Mouse (Mus musculus): ENCODE measurements at regions not wholly inside any gene's neighbourhood (a gene's known extent, or its start where the extent isn't known, plus 50 kb on each side); places are given as distances from the start of the nearest gene placed in this dataset.

DNA sequence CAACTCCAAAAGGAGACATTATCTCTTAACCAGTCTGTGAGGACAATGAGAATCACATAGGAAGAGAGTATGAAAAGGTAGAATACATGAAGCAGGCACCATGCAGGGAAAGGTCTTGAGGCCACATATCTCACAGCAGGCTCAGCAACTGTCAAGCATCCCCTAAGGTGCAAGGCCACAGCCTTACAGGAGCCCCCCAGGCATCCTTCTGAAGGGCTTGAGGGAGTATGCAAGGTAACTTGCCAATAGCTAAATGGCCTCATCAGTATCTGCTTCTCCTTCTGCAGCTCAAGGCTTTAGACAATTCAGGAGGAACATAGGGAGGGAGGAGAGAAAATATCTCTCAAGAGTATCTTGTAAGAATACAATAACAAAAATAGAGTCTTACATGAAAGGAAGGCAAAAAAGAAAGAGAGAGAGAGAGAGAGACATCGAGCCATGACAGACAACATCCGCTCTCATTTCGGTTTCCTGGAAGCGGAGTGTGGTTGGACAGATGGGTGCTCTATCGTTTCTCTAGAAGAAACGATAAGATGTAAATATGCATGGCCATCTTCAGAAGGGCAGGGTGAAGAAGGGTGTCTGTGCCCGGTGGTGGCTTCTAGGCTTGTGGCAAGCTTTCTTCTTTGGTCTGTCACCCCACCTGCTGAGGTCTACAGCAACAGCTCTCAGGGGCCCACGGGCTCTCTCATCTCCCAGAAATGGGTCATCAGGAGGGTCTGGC is 349.6 kb upstream of the 3110018I06Rik start:
- no peaks in the 10 kb centered on the region for H3K79me2 ChIP-seq (ENCODE audit: control insufficient read depth, insufficient read depth, low read length, poor library complexity)
- no peak overlapping the region for H3K9ac ChIP-seq (ENCODE audit: control insufficient read depth, low read depth, low read length, poor library complexity, severe bottlenecking)
- TF ChIP-seq BHLHE40 (IDR thresholded peaks at IDR 0.05; ENCODE audit: borderline replicate concordance, low read depth, low read length): no peak
- TF ChIP-seq TAL1 (IDR thresholded peaks at IDR 0.05; ENCODE audit: low read length): no peak
- TF ChIP-seq MAFK (IDR thresholded peaks at IDR 0.05; ENCODE audit: borderline replicate concordance, low read depth, low read length): no peak
- H3K27me3 ChIP-seq (ENCODE audit: control insufficient read depth in 1 of 2, insufficient read depth in 2 of 2, low read length in 2 of 2): no peaks in the 10 kb centered on the region
- H3K4me1 ChIP-seq (ENCODE audit: control insufficient read depth in 1 of 2, insufficient read depth in 2 of 2, low read length in 2 of 2): no peaks in the 10 kb centered on the region
- H3K4me3 ChIP-seq (ENCODE audit: control insufficient read depth in 1 of 2, insufficient read depth in 1 of 2, low read depth in 2 of 2, low read length in 2 of 2): no peak overlapping the region
- H3K9me3 ChIP-seq (replicated peaks; ENCODE audit: insufficient read depth, low read length): no peaks in the 10 kb centered on the region
- H3K27ac ChIP-seq (ENCODE audit: control insufficient read depth, low read depth, low read length): no peak overlapping the region
- DNase-seq (ENCODE audit: low read depth, low spot score): no peak
- no peaks in the 10 kb centered on the region for H3K36me3 ChIP-seq (ENCODE audit: control insufficient read depth in 1 of 2, insufficient read depth in 2 of 2, low read length in 2 of 2)

DNA sequence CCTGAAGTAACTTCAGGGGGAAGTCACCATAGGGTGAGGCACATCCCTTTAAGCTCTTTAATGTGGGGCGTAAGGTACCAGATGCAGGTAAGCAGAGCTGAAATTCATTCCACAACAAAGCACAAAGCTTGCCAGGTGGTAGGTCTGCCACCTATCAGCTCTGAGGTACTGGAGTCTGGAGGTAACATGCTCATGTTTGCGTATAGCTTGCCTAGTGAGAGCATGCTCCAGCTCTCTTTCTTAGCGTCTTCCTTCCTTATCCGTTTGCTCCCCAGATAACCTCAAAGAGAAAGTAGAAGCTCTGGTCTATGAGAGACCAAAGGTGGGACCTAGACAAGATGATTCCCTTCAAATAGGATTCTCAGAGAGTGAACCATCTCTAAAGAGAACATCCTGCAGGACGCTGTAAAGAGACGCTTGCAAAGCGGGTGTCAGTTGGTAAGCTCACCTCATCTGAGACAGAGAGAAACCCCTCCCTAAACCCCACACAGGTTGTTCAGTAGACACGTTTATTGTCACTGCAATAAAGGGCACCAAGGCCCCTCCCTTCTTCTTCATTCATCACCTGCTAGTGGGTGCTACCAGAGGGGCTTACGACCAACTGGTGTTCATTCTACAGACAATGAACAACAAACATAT is 347.4 kb upstream of the 3110018I06Rik start:
- TF ChIP-seq MYC (IDR thresholded peaks at IDR 0.05; ENCODE audit: low read depth, low read length) (no peak), BHLHE40 (IDR thresholded peaks at IDR 0.05; ENCODE audit: borderline replicate concordance, low read depth, low read length) (no peak), MYB (IDR thresholded peaks at IDR 0.05; ENCODE audit: low read depth, low read length) (no peak), POLR2AphosphoS5 (IDR thresholded peaks at IDR 0.05; ENCODE audit: borderline replicate concordance, low read depth, low read length) (no peak), CTCF (IDR thresholded peaks at IDR 0.05 in 2 of 3, conservative IDR thresholded peaks at IDR 0.05 in 1 of 3; ENCODE audit: control insufficient read depth in 1 of 3, insufficient read depth in 1 of 3, low read depth in 2 of 3, low read length in 3 of 3, poor library complexity in 1 of 3, severe bottlenecking in 1 of 3) (no peak), HCFC1 (IDR thresholded peaks at IDR 0.05; ENCODE audit: low read depth, low read length) (no peak), GABPA (IDR thresholded peaks at IDR 0.05; ENCODE audit: low read depth, low read length) (no peak), SIN3A (IDR thresholded peaks at IDR 0.05; ENCODE audit: low read length) (no peak), ETS1 (IDR thresholded peaks at IDR 0.05; ENCODE audit: low read depth, low read length) (no peak)
- H3K4me3 ChIP-seq (ENCODE audit: control insufficient read depth in 1 of 2, insufficient read depth in 1 of 2, low read depth in 2 of 2, low read length in 2 of 2): no peak overlapping the region
- H3K9me3 ChIP-seq (replicated peaks; ENCODE audit: insufficient read depth, low read length): no peaks in the 10 kb centered on the region

GRCm38 (mm10) chr12:107142226-107142625 is 346.2 kb upstream of the 3110018I06Rik start:
- Histone ChIP-seq H3K4me1 (ENCODE audit: control insufficient read depth in 1 of 2, insufficient read depth in 2 of 2, low read length in 2 of 2) (no peaks in the 10 kb centered on the region), H3K27ac (ENCODE audit: control insufficient read depth, low read depth, low read length) (no peak overlapping the region), H3K9ac (ENCODE audit: control insufficient read depth, low read depth, low read length, poor library complexity, severe bottlenecking) (no peak overlapping the region), H3K27me3 (ENCODE audit: control insufficient read depth in 1 of 2, insufficient read depth in 2 of 2, low read length in 2 of 2) (no peaks in the 10 kb centered on the region), H3K4me3 (ENCODE audit: control insufficient read depth in 1 of 2, insufficient read depth in 1 of 2, low read depth in 2 of 2, low read length in 2 of 2) (no peak overlapping the region), H3K79me2 (ENCODE audit: control insufficient read depth, insufficient read depth, low read length, poor library complexity) (no peaks in the 10 kb centered on the region), H3K9me3 (replicated peaks; ENCODE audit: insufficient read depth, low read length) (no peaks in the 10 kb centered on the region), H3K36me3 (ENCODE audit: control insufficient read depth in 1 of 2, insufficient read depth in 2 of 2, low read length in 2 of 2) (no peaks in the 10 kb centered on the region)
- DNase-seq (ENCODE audit: low read depth, low spot score): no peak
- TF ChIP-seq SIN3A (IDR thresholded peaks at IDR 0.05; ENCODE audit: low read length) (no peak), SMC3 (IDR thresholded peaks at IDR 0.05; ENCODE audit: low read depth, low read length) (no peak), ZNF384 (IDR thresholded peaks at IDR 0.05; ENCODE audit: low read depth, low read length) (no peak), E2F4 (IDR thresholded peaks at IDR 0.05; ENCODE audit: borderline replicate concordance, low read depth, low read length) (no peak), GABPA (IDR thresholded peaks at IDR 0.05; ENCODE audit: low read depth, low read length) (no peak), ELF1 (IDR thresholded peaks at IDR 0.05; ENCODE audit: low read depth, low read length) (no peak), KAT2A (conservative IDR thresholded peaks at IDR 0.05; ENCODE audit: low read depth, low read length) (no peak), POLR2A (IDR thresholded peaks at IDR 0.05; ENCODE audit: control insufficient read depth in 1 of 2, insufficient read depth in 1 of 2, low read depth in 1 of 2, low read length in 2 of 2, poor library complexity in 1 of 2) (no peak), MAX (IDR thresholded peaks at IDR 0.05; ENCODE audit: low read length) (no peak), MYB (IDR thresholded peaks at IDR 0.05; ENCODE audit: low read depth, low read length) (no peak), USF1 (IDR thresholded peaks at IDR 0.05; ENCODE audit: low read depth, low read length) (no peak), BHLHE40 (IDR thresholded peaks at IDR 0.05; ENCODE audit: borderline replicate concordance, low read depth, low read length) (no peak), EP300 (IDR thresholded peaks at IDR 0.05; ENCODE audit: low read depth in 1 of 2, low read length in 2 of 2) (no peak), ZC3H11A (IDR thresholded peaks at IDR 0.05; ENCODE audit: low read depth, low read length) (no peak), RAD21 (IDR thresholded peaks at IDR 0.05; ENCODE audit: low read depth, low read length) (no peak), NELFE (IDR thresholded peaks at IDR 0.05; ENCODE audit: low read depth, low read length) (no peak), MYC (IDR thresholded peaks at IDR 0.05; ENCODE audit: low read depth, low read length) (no peak)

More for the DNA sequence above, 347.4 kb upstream of the 3110018I06Rik start:
- Histone ChIP-seq H3K79me2 (ENCODE audit: control insufficient read depth, insufficient read depth, low read length, poor library complexity) (no peaks in the 10 kb centered on the region), H3K4me1 (ENCODE audit: control insufficient read depth in 1 of 2, insufficient read depth in 2 of 2, low read length in 2 of 2) (no peaks in the 10 kb centered on the region), H3K27me3 (ENCODE audit: control insufficient read depth in 1 of 2, insufficient read depth in 2 of 2, low read length in 2 of 2) (no peaks in the 10 kb centered on the region), H3K36me3 (ENCODE audit: control insufficient read depth in 1 of 2, insufficient read depth in 2 of 2, low read length in 2 of 2) (no peaks in the 10 kb centered on the region), H3K27ac (ENCODE audit: control insufficient read depth, low read depth, low read length) (no peak overlapping the region), H3K9ac (ENCODE audit: control insufficient read depth, low read depth, low read length, poor library complexity, severe bottlenecking) (no peak overlapping the region)
- no peak for DNase-seq (ENCODE audit: low read depth, low spot score)
